Mouse (Mus musculus) E14TG2a.4 (cell line): ENCODE data around the gene Gm3336.

Experiments used
- CTCF ChIP-seq: conservative IDR thresholded peaks from 2 replicates; pipeline ENCODE4 v1.5.1; 2014; ENCODE audit warnings: low read length
- NANOG ChIP-seq: IDR thresholded peaks from 2 replicates; pipeline ENCODE4 v1.6.1; 2014; ENCODE audit warnings: borderline replicate concordance, low read length, mixed read lengths
- POU5F1 ChIP-seq: IDR thresholded peaks from 2 replicates; pipeline ENCODE4 v1.6.1; 2014; ENCODE audit warnings: low read length, borderline replicate concordance

DNA sequence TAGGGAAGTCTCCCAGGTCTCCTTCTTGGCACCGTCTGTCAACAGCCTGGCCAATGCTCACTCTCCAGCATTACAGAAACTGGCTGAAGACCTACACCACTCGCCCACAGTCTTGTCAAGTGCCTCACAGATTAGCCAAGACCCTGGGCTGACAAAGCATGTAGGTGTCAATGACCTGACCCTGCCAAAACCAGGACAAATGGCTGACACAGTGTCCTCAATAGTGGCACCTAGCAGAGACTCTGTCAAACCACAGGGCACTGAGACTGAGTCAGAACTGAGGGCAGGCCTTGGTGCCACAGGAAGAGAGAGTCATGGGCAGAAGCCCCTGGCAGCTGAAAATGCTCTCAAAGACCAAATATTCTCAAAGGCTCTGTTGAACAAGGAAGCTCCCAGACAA lies 3.3 kb upstream of the Gm3336 start:
- no peak for TF ChIP-seq CTCF
- TF ChIP-seq NANOG = no peak
- no peak for TF ChIP-seq POU5F1
